In genomic region chr19:45301733-45302547, GRCm38 (mm10) we compare ENCODE assay signal across 8 mouse cellular contexts.
DNase-seq lines count a peak whose midpoint lies in the region; ATAC-seq lines count a peak whose summit lies in the region.

No protein-coding gene starts in this region.

- no peaks in the 10 kb centered on the region for H3K9me3 ChIP-seq in kidney, embryonic 14.5 days (ENCODE audit: control insufficient read depth, low read length)
- no peaks in the 10 kb centered on the region for H3K9me3 ChIP-seq in forebrain, embryonic 14.5 days (replicated peaks; ENCODE audit: control insufficient read depth, low read length)
- H3K9me3 ChIP-seq in hindbrain, embryonic 12.5 days (replicated peaks), result no peaks in the 10 kb centered on the region

- peak overlapping the region; percentile 94 for H3K4me2 ChIP-seq in kidney, embryonic 14.5 days (replicated peaks; ENCODE audit: low read depth, low read length)
- H3K4me2 ChIP-seq in forebrain, embryonic 14.5 days (ENCODE audit: low read length), result peak overlapping the region; percentile 84
- H3K4me2 ChIP-seq in hindbrain, embryonic 12.5 days (replicated peaks), result peak overlapping the region; percentile 89

- H3K36me3 ChIP-seq in kidney, embryonic 14.5 days (ENCODE audit: control insufficient read depth, insufficient read depth, low read length), result no peaks in the 10 kb centered on the region
- H3K36me3 ChIP-seq in forebrain, embryonic 14.5 days (ENCODE audit: control insufficient read depth, insufficient read depth, low read length), result no peaks in the 10 kb centered on the region
- no peaks in the 10 kb centered on the region for H3K36me3 ChIP-seq in hindbrain, embryonic 12.5 days

- H3K4me1 ChIP-seq in kidney, embryonic 14.5 days (ENCODE audit: control insufficient read depth, insufficient read depth, low read length), result peaks cover 10% of the 10 kb centered on the region; the same call in 1 of the 2 replicates
- H3K4me1 ChIP-seq in brown adipose tissue, adult 24 weeks (ENCODE audit: control insufficient read depth, insufficient read depth, insufficient read length, low read length), result no peaks in the 10 kb centered on the region
- peaks cover 17% of the 10 kb centered on the region for H3K4me1 ChIP-seq in forebrain, embryonic 14.5 days (ENCODE audit: control insufficient read depth, insufficient read depth, low read length)
- peaks cover 39% of the 10 kb centered on the region for H3K4me1 ChIP-seq in hindbrain, embryonic 12.5 days

- ATAC-seq in kidney, embryonic 14.5 days (ENCODE audit: low FRiP score, low TSS enrichment), result peak; percentile 43; the same call in 1 of the 2 replicates
- ATAC-seq in forebrain, embryonic 14.5 days, result peak; percentile 82
- ATAC-seq in hindbrain, embryonic 12.5 days (ENCODE audit: low FRiP score), result peak; percentile 79

- no peak for DNase-seq in kidney, adult 18-20 months
- DNase-seq in forebrain, embryonic 14.5 days (ENCODE audit: low spot score), result peak; percentile 90
- DNase-seq in left cerebral cortex, postnatal 36 days (ENCODE audit: low spot score in 2 of 2), result peak; percentile 70 to 78
- peak; percentile 67 for DNase-seq in neural tube, embryonic 10.5 days (ENCODE audit: extremely low spot score, low spot score)
- no peak for DNase-seq in ovary, postnatal 14 days (ENCODE audit: low spot score)

- peak overlapping the region; percentile 66; the same call in 1 of the 2 replicates for H3K27ac ChIP-seq in kidney, embryonic 14.5 days (ENCODE audit: low read depth, low read length)
- no peak overlapping the region for H3K27ac ChIP-seq in brown adipose tissue, adult 24 weeks (replicated peaks; ENCODE audit: low read depth, low read length)
- peak overlapping the region; percentile 94 for H3K27ac ChIP-seq in forebrain, embryonic 14.5 days (ENCODE audit: low read depth, low read length)
- H3K27ac ChIP-seq in hindbrain, embryonic 12.5 days, result peak overlapping the region; percentile 94

- intact Hi-C loops in left cerebral cortex, postnatal 36 days (cut with DNase I), result loop anchor here (5.0 to 10.0 kb wide), 5 partner anchors 35 to 243 kb away; partner anchors contain the start of gene Btrc

- H3K27me3 ChIP-seq in kidney, embryonic 14.5 days (ENCODE audit: control insufficient read depth, insufficient read depth, low read length), result peaks cover 43% of the 10 kb centered on the region
- peaks cover 38% of the 10 kb centered on the region for H3K27me3 ChIP-seq in forebrain, embryonic 14.5 days (replicated peaks; ENCODE audit: control insufficient read depth, insufficient read depth, low read length)
- peaks cover 87% of the 10 kb centered on the region for H3K27me3 ChIP-seq in hindbrain, embryonic 12.5 days

- H3K4me3 ChIP-seq in kidney, embryonic 14.5 days (ENCODE audit: low read length), result peak overlapping the region; percentile 51
- peak overlapping the region; percentile 39 for H3K4me3 ChIP-seq in brown adipose tissue, adult 24 weeks (ENCODE audit: insufficient read depth, low read depth, low read length)
- peak overlapping the region; percentile 45 for H3K4me3 ChIP-seq in forebrain, embryonic 14.5 days (ENCODE audit: low read depth, low read length)
- H3K4me3 ChIP-seq in hindbrain, embryonic 12.5 days, result peak overlapping the region; percentile 46

- WGBS in kidney, embryonic 14.5 days, result under 1% methylated on average over 58 of the region's 58 CpGs
- WGBS in forebrain, embryonic 14.5 days, result under 1% methylated on average over 56 of the region's 58 CpGs
- WGBS in hindbrain, embryonic 12.5 days, result under 1% methylated on average over 58 of the region's 58 CpGs

- H3K9ac ChIP-seq in kidney, embryonic 14.5 days (ENCODE audit: low read depth, low read length), result peak overlapping the region; percentile 60
- peak overlapping the region; percentile 67 for H3K9ac ChIP-seq in forebrain, embryonic 14.5 days (ENCODE audit: low read length)
- H3K9ac ChIP-seq in hindbrain, embryonic 12.5 days, result peak overlapping the region; percentile 58

Comparison
In these comparisons a context has a peak if more than half of its experiments do, and no peak if none do; other contexts are left out.
1. DNase-seq: peak in forebrain, embryonic 14.5 days (single experiment), left cerebral cortex, postnatal 36 days (2 of 2) and neural tube, embryonic 10.5 days (single experiment); none in kidney, adult 18-20 months (single experiment) and ovary, postnatal 14 days (single experiment).
2. Peak in every context shown above with its lines, with median percentiles within 50 percentile points of each other: ATAC-seq, H3K4me2 ChIP-seq, H3K4me3 ChIP-seq and H3K9ac ChIP-seq.